18 mouse cellular contexts compared by ENCODE assay signal in genomic region chr11:67237481-67238079, GRCm38 (mm10). TPM values are rescaled to one million over a fixed set of nuclear protein-coding genes. Genes with fewer than 3 reads are reported as not detected.
"Had no signal": no experiment of that assay in that cellular context is flagged by ENCODE, and none has a peak within 500 bp of the region (broad histone marks: within the 10 kb centered on the region; RNA-seq: fewer than 3 reads in every experiment).

Gene Myh4 (plus strand): TSS chr11:67238029.

- H3K4me3 ChIP-seq: layer of hippocampus, adult 2 months; limb, embryonic 13.5 days; midbrain, embryonic 13.5 days; neural tube, embryonic 12.5 days had no signal

- H3K27me3 ChIP-seq: limb, embryonic 13.5 days; midbrain, embryonic 13.5 days; neural tube, embryonic 12.5 days had no signal

- H3K27ac ChIP-seq: layer of hippocampus, adult 2 months; limb, embryonic 13.5 days; liver, embryonic 14.5 days; midbrain, embryonic 13.5 days; neural tube, embryonic 12.5 days had no signal

- H3K4me1 ChIP-seq: midbrain, embryonic 13.5 days; neural tube, embryonic 12.5 days had no signal

- ATAC-seq: lung, postnatal 0 days; midbrain, embryonic 13.5 days had no signal

- H3K9ac ChIP-seq: limb, embryonic 13.5 days; liver, embryonic 14.5 days; midbrain, embryonic 13.5 days; neural tube, embryonic 12.5 days had no signal

- H3K36me3 ChIP-seq: limb, embryonic 13.5 days; midbrain, embryonic 13.5 days; neural tube, embryonic 12.5 days had no signal

- DNase-seq: kidney, postnatal 4 days; left cerebral cortex, postnatal 4 days; lung, adult 2 months; lung, postnatal 36 days; spleen, adult 18-20 months; thymus, adult 18-20 months; thymus, postnatal 25 days had no signal

- H3K9me3 ChIP-seq: midbrain, embryonic 13.5 days; neural tube, embryonic 12.5 days had no signal

- H3K4me2 ChIP-seq: limb, embryonic 13.5 days; midbrain, embryonic 13.5 days; neural tube, embryonic 12.5 days had no signal

RNA-seq across cellular contexts. Expression of gene Myh4, which starts in this region (rescaled TPM):
- total RNA-seq: megakaryocyte progenitor cell, adult 5-6 weeks; neutrophil, adult 5-6 weeks had no signal
- polyA plus RNA-seq: kidney, embryonic 16.5 days; liver, adult 2 months; liver, embryonic 14.5 days; lung, postnatal 0 days; midbrain, embryonic 13.5 days; stomach, embryonic 14.5 days had no signal
